Mouse (Mus musculus): Measurements from ENCODE around the gene Cep250. TPM values are rescaled to one million over a fixed set of nuclear protein-coding genes. Genes with fewer than 3 reads are reported as not detected.
"Not testable (repeated sequence)": the region's sequence is repeated elsewhere in the genome, so short reads cannot be mapped to it uniquely, and the experiment has no call there.

Cep250 gene
- 6.6 and 7.0 TPM in 2 replicates for polyA plus RNA-seq (2015; fragmentation: Nextera tagmentation; extraction: Ambion mirVana)

DNA sequence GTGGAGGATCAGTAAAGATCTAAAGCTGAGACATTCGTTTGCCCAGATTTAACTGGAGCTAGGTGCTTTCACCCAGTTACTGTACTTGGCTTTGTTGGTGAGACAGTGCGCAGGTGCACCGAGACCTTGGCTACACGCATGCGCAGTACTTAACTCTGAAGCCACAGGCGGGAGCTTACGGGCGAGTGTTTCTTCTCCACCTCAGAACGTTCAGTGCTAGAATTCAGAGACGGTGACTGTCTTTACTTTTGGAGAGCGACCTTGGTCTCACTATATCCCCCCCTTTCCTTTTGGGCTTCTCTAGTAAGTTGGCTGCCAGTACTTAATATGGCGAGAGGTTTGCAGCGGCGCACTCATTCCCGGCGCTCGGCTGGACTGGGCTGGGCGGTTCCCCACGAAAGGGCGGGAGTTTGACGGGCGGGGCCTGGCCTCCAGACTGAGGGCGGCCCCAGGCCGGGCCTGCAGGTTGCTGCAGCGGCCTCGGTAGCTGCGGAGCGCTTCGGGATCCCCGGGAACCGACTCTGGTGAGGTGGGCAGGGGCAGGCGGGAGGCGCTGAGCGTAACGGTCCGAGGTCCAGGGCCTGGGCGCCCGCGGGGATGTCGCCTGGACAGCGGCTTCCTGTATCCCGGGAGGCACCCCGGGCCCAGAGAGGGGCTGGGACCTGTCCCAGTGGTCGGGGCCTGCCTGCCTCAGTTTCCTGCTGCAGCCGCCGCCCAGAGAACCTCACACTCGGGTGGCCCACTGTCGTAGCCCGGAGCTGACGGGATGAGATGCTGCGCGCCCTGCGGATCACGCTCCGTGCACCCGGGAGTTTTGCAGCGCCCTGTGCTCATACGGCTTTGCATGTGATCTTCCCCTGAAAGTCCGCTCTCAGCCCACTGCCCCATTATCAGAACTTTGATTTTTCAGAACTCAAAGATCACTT lies at the start of gene Cep250:
TSS of gene Cep250 (plus strand) at position 325 of the 926 bp plus-strand sequence.
- peak within 1 kb of the TSS; percentile 89 for H3K4me3 ChIP-seq (ENCODE audit: low read depth, low read length)
- H3K4me2 ChIP-seq (ENCODE audit: low read depth, low read length), result peak within 1 kb of the TSS; percentile 99
- under 1% methylated on average over 58 of the region's 59 CpGs for WGBS (ENCODE audit: insufficient replicate concordance)
- no peaks in the 10 kb centered on the region for H3K9me3 ChIP-seq (replicated peaks; ENCODE audit: control insufficient read depth, low read length)
- ATAC-seq (ENCODE audit: low read depth), result peak; percentile 100
- H3K27me3 ChIP-seq (ENCODE audit: control insufficient read depth, insufficient read depth, low read depth, low read length), result no peaks in the 10 kb centered on the region
- H3K9ac ChIP-seq (ENCODE audit: low read depth, low read length), result peak within 1 kb of the TSS; percentile 93
- no peaks in the 10 kb centered on the region for H3K36me3 ChIP-seq (ENCODE audit: control insufficient read depth, insufficient read depth)
- H3K4me1 ChIP-seq (ENCODE audit: control insufficient read depth, low read depth, low read length), result peaks cover 10% of the 10 kb centered on the region
- peak within 1 kb of the TSS; percentile 91 for H3K27ac ChIP-seq (ENCODE audit: low read length)

DNA sequence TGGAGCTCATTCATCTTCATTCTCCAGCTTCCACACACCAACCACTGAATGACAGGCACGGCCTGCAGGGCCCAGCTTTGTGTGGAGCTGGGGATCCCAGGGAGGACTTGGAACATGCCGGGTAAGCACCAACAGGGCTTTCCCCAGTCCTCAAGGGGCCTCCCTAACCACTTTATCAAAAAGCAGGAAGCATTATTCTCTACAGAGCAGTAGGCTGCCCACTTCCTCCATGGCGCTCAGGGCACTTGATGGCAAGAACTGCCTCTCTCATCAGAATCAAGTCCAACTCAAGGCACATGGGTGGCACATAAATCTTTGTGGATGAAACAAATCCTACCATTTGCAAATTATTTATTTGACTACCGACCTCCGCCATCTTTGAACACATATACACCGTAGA lies 41.6 kb upstream of the Cep250 start:
- Histone ChIP-seq H3K27me3 (ENCODE audit: control insufficient read depth, insufficient read depth, low read depth, low read length) (no peaks in the 10 kb centered on the region), H3K4me1 (ENCODE audit: control insufficient read depth, low read depth, low read length) (no peaks in the 10 kb centered on the region), H3K4me2 (ENCODE audit: low read depth, low read length) (no peak overlapping the region), H3K9me3 (replicated peaks; ENCODE audit: control insufficient read depth, low read length) (no peaks in the 10 kb centered on the region), H3K9ac (ENCODE audit: low read depth, low read length) (no peak overlapping the region), H3K27ac (ENCODE audit: low read length) (no peak overlapping the region), H3K36me3 (ENCODE audit: control insufficient read depth, insufficient read depth) (0 out of 2 replicates have a peak, but pooled peaks cover 4% of the 10 kb centered on the region), H3K4me3 (ENCODE audit: low read depth, low read length) (no peak overlapping the region)
- ATAC-seq (ENCODE audit: low read depth), result no peak
- WGBS (ENCODE audit: insufficient replicate concordance), result 66% methylated on average over 6 of the region's 6 CpGs

DNA sequence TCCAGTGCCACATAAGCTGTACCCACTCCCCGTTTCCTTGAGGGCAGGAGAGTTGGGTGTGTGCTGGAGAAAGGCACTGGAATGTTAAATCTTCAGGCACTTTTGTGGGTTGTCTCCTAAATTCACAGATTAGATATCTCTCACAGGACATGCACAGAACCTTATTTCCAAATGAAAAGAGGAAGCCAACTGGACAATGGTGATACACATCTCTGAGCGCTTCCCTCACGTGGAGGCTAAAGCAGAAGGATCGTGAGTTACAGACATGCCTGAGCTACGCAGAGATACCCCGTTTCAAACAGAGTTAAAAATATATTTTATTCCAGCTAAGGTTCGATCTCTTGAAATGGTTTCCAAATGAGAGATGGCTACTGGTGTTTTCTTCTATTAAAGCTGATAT lies 33.1 kb upstream of the Cep250 start:
- Histone ChIP-seq H3K4me2 (ENCODE audit: low read depth, low read length) (no peak overlapping the region), H3K27me3 (ENCODE audit: control insufficient read depth, insufficient read depth, low read depth, low read length) (no peaks in the 10 kb centered on the region), H3K36me3 (ENCODE audit: control insufficient read depth, insufficient read depth) (peaks cover 2% of the 10 kb centered on the region; the same call in 1 of the 2 replicates), H3K9ac (ENCODE audit: low read depth, low read length) (no peak overlapping the region), H3K9me3 (replicated peaks; ENCODE audit: control insufficient read depth, low read length) (no peaks in the 10 kb centered on the region), H3K4me3 (ENCODE audit: low read depth, low read length) (no peak overlapping the region), H3K4me1 (ENCODE audit: control insufficient read depth, low read depth, low read length) (no peaks in the 10 kb centered on the region), H3K27ac (ENCODE audit: low read length) (no peak overlapping the region)
- WGBS (ENCODE audit: insufficient replicate concordance), result 60% methylated on average over 7 of the region's 7 CpGs
- ATAC-seq (ENCODE audit: low read depth), result no peak

DNA sequence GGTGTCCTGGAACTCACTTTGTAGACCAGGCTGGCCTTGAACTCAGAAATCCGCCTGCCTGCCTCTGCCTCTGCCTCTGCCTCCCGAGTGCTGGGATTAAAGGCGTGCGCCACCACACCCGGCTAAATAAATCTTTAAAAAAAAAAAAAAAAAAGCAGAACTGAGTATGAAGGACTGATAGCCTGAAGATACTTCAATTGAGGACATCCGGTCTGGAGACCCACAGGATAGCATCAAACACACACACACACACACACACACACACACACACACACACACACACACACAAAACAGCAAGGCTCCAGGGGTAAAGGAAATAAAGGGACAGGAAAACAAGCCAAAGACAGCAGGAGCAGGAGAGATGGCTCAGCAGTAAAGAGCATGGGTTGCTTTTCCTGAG lies 31.0 kb upstream of the Cep250 start:
- not testable (repeated sequence) for H3K4me2 ChIP-seq (ENCODE audit: low read depth, low read length); H3K9me3 ChIP-seq (replicated peaks; ENCODE audit: control insufficient read depth, low read length); H3K9ac ChIP-seq (ENCODE audit: low read depth, low read length); H3K27ac ChIP-seq (ENCODE audit: low read length); H3K4me1 ChIP-seq (ENCODE audit: control insufficient read depth, low read depth, low read length); H3K4me3 ChIP-seq (ENCODE audit: low read depth, low read length); ATAC-seq (ENCODE audit: low read depth); H3K27me3 ChIP-seq (ENCODE audit: control insufficient read depth, insufficient read depth, low read depth, low read length); H3K36me3 ChIP-seq (ENCODE audit: control insufficient read depth, insufficient read depth)
- 68% methylated on average over 6 of the region's 6 CpGs for WGBS (ENCODE audit: insufficient replicate concordance)

DNA sequence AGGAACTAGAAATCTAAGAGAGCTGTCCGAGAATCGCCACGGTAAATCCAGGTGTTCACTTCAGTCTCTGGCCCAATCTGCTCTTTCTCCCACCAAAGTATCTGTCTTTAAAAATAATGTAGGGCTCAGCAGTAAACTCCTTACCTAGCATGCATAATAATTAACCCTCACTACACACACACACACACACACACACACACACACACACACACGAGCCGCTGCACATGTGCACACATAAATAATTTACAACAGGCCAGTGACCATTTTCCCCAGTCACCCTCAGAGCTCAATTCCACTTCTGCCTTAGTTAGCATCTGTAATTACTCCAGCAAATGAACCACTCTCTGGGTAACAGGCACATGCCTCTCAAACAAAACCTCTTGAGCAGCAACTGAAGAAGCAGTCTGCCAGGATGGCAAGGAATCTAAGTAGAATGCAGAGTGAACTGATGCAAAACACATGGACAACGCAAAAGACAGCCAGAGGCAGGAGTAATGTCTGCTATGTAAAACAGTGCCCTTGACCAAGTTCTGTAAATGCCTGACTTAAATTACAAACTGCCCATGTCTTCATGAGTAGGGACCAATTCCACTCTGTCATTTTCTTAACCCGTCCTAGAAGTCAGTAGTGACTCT lies 27.4 kb upstream of the Cep250 start:
- Histone ChIP-seq H3K27me3 (ENCODE audit: control insufficient read depth, insufficient read depth, low read depth, low read length) (no peaks in the 10 kb centered on the region), H3K9ac (ENCODE audit: low read depth, low read length) (peak overlapping the region; percentile 65; the same call in 1 of the 2 replicates), H3K4me3 (ENCODE audit: low read depth, low read length) (peak overlapping the region; percentile 72), H3K9me3 (replicated peaks; ENCODE audit: control insufficient read depth, low read length) (no peaks in the 10 kb centered on the region), H3K27ac (ENCODE audit: low read length) (no peak overlapping the region), H3K36me3 (ENCODE audit: control insufficient read depth, insufficient read depth) (peaks cover 2% of the 10 kb centered on the region; the same call in 1 of the 2 replicates), H3K4me1 (ENCODE audit: control insufficient read depth, low read depth, low read length) (peaks cover 12% of the 10 kb centered on the region), H3K4me2 (ENCODE audit: low read depth, low read length) (peak overlapping the region; percentile 73)
- ATAC-seq (ENCODE audit: low read depth), result no peak
- 53% methylated on average over 7 of the region's 7 CpGs for WGBS (ENCODE audit: insufficient replicate concordance)

DNA sequence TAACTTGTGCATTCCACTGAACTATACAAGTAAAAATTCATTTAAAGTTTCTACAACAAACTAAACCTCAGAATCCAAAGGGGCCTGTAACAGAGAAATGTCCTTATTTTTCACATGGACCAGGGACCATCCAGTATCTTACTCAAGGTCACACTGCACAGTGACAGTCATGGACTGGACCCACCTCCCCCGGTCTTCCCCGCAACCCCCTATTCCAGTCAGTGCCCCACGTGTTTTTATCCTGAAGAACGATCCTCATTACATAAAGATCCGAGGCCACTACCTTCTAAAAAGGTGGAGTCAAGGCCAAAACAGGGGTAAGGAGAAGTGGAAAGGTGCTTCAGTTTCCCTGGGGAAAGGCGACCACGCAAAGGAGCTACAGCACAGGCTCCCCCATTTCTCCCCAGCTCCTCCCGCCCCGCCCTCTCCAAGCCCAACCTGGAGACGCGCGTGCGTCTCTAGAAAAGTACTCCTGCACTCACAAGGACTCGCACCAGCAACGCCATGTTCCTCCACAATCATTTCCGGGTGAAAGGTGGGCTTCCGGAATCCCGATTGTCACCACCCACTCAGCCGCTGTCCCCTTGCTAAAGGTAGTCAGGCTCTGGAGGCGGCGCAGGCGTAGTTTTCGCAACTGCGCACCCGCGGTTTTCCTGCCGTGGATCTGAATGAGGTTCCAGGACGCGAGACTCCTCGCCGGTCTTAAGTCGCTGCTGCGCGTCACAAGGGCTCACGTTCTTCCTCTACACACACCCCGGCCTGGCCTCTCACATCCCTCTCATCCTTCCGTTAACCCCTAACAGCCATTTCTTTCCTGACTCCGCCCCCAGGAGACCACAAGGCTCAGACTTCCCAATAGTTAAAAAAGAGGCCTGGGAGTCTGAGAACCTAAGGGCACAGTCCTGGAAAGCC lies 26.5 kb upstream of the Cep250 start, which contains the start of gene Uqcc1:
TSS of gene Uqcc1 (minus strand) at position 780 of the 912 bp plus-strand sequence.
- Histone ChIP-seq H3K9ac (ENCODE audit: low read depth, low read length) (peak within 1 kb of the TSS; percentile 65), H3K4me3 (ENCODE audit: low read depth, low read length) (peak within 1 kb of the TSS; percentile 72), H3K4me1 (ENCODE audit: control insufficient read depth, low read depth, low read length) (peaks cover 12% of the 10 kb centered on the region), H3K27ac (ENCODE audit: low read length) (peak within 1 kb of the TSS; percentile 75), H3K36me3 (ENCODE audit: control insufficient read depth, insufficient read depth) (no peaks in the 10 kb centered on the region), H3K4me2 (ENCODE audit: low read depth, low read length) (peak within 1 kb of the TSS; percentile 73), H3K27me3 (ENCODE audit: control insufficient read depth, insufficient read depth, low read depth, low read length) (no peaks in the 10 kb centered on the region), H3K9me3 (replicated peaks; ENCODE audit: control insufficient read depth, low read length) (no peaks in the 10 kb centered on the region)
- under 1% methylated on average over 38 of the region's 38 CpGs for WGBS (ENCODE audit: insufficient replicate concordance)
- peak; percentile 93 for ATAC-seq (ENCODE audit: low read depth)

DNA sequence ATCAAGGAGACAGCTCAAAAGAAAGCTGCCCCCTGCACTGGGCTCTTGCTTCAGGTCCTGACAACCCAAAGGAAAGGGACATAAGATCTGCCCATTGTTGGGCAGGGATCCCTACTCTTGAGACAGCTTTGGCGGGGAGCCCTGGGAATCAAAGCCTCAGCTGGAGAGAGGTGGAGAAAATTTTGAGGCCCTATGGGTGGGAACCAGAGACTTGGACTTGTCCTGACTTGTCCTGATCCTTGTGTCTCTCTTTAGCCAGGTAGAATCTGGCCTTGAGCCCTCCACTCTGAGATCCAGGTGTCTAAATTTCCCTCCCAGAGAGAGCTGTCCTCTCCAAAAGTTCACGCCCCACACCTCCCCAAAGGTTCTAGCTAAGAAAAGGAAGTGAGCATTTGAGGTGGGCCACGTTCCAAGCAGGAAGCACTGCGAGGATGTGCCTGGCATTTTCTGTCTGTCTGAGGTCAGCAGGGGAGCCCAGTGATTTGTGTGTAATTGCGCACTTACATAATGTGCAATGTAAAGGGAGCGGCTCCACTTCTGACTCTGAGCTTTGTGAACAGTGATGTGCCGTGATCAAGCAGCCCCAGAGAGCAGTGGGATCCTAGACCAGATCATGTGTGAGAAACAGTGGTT lies 16.2 kb upstream of the Cep250 start:
- WGBS (ENCODE audit: insufficient replicate concordance), result 58% methylated on average over 7 of the region's 7 CpGs
- no peaks in the 10 kb centered on the region for H3K27me3 ChIP-seq (ENCODE audit: control insufficient read depth, insufficient read depth, low read depth, low read length)
- no peak overlapping the region for H3K4me3 ChIP-seq (ENCODE audit: low read depth, low read length)
- no peaks in the 10 kb centered on the region for H3K9me3 ChIP-seq (replicated peaks; ENCODE audit: control insufficient read depth, low read length)
- no peak overlapping the region for H3K27ac ChIP-seq (ENCODE audit: low read length)
- H3K9ac ChIP-seq (ENCODE audit: low read depth, low read length), result no peak overlapping the region
- no peaks in the 10 kb centered on the region for H3K4me1 ChIP-seq (ENCODE audit: control insufficient read depth, low read depth, low read length)
- H3K36me3 ChIP-seq (ENCODE audit: control insufficient read depth, insufficient read depth), result no peaks in the 10 kb centered on the region
- no peak overlapping the region for H3K4me2 ChIP-seq (ENCODE audit: low read depth, low read length)
- ATAC-seq (ENCODE audit: low read depth), result no peak

DNA sequence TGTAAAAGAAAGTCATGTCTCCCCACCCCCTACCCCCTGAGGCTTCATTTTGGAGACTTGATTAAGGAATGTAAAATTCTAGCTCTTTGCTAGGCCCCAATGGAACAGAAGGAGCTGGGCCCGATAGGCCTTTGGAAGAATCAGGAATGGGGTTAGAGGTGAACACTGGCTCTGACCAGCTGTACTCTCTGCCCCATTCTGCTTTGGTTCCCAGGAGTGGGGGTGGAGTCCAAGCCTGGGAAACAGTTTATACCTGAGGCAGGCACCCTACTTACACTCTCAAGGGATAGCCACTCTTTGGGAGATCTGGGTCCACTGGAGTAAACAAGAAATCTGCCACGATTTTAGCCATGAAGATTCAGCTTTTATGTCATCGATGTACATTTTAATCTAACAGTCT lies 15.6 kb upstream of the Cep250 start, which contains the start of gene Gm15557:
TSS of gene Gm15557 (plus strand) at position 48 of the 400 bp plus-strand sequence.
- no peaks in the 10 kb centered on the region for H3K9me3 ChIP-seq (replicated peaks; ENCODE audit: control insufficient read depth, low read length)
- H3K4me1 ChIP-seq (ENCODE audit: control insufficient read depth, low read depth, low read length), result no peaks in the 10 kb centered on the region
- no peak within 1 kb of the TSS for H3K27ac ChIP-seq (ENCODE audit: low read length)
- H3K4me3 ChIP-seq (ENCODE audit: low read depth, low read length), result no peak within 1 kb of the TSS
- no peak for ATAC-seq (ENCODE audit: low read depth)
- no peak within 1 kb of the TSS for H3K4me2 ChIP-seq (ENCODE audit: low read depth, low read length)
- no peak within 1 kb of the TSS for H3K9ac ChIP-seq (ENCODE audit: low read depth, low read length)
- 72% methylated on average over 3 of the region's 3 CpGs for WGBS (ENCODE audit: insufficient replicate concordance)
- no peaks in the 10 kb centered on the region for H3K27me3 ChIP-seq (ENCODE audit: control insufficient read depth, insufficient read depth, low read depth, low read length)
- H3K36me3 ChIP-seq (ENCODE audit: control insufficient read depth, insufficient read depth), result no peaks in the 10 kb centered on the region

All from liver, embryonic 16.5 days (tissue).